Mouse (Mus musculus) effector memory CD4-positive, alpha-beta T cell, adult 7 months (primary cell): ENCODE results near the gene Srcap. TPM values are rescaled to one million over a fixed set of nuclear protein-coding genes. Genes with fewer than 3 reads are reported as not detected.

Experiments used
- polyA plus RNA-seq: library from polyadenylated mRNA; unstranded; fragments of 100-300 nt; shearing (Covaris generic); gene quantifications from one replicate; pipeline ENCODE4 v1.2.1, GENCODE M21; 2017

The Srcap gene
- 78.0 TPM for polyA plus RNA-seq

DNA sequence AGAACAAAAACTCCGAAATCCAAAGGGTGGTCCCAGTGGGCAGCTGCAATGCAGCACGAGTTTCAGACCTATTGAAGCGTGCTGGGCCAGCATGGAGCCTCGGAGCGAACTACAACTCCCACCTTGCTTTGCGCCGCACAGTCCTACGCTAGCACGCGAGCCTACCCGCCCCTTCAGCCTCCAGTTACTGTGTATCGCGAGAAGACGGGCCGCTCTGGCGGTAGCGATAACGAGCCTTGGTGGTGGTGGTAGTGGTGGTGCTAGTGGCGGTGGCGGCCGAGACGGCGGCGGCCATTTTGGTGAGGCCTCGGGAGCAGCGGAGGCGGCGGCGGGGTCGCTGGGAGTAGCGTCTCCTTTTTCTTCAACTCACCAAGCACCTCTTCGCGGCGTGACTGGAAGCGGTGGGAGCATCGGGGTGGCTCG lies at the start of gene Srcap:
Srcap (plus strand) TSS at position 176 of the 423 bp plus-strand sequence.

GRCm38 (mm10) chr7:127478635-127479317 lies 33.0 kb upstream of the Srcap start, which contains the start of gene Fbrs:
Gene Fbrs (plus strand): TSS chr7:127479199.

GRCm38 (mm10) chr7:127519284-127519683 lies 7.5 kb downstream of the Srcap start, which contains the start of gene Gm42715:
Gene Gm42715 (plus strand): TSS chr7:127519584.

DNA sequence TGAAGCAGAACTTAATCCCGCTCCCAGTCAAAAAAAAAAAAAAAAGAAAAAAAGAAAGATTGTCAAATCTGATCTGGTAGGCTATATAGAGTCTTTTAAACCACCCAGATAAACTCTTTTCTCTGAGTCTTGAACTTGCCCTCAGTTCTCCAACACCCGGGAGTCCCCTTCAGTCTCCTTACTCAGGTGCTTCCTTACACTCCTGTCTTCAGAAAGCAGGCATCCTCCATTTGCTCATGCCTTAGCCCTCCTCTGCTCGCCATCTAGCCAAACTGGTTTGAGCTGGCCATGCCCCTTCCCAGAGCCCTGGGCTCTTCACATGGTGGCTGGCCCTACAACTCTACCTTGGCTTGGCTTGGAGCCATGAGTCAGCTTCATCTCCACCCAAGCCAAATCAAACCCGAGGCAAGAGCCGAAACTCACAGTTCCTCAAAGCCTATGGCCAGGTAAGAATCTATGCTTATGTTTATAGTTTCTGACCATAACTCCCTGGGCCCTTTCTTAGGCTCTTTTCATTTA lies 49.6 kb downstream of the Srcap start, which contains the start of gene Tmem265:
Tmem265 (plus strand) TSS at position 51 of the 519 bp plus-strand sequence.

GRCm38 (mm10) chr7:127572895-127573471 lies 61.2 kb downstream of the Srcap start, which contains the start of gene Phkg2:
Gene Phkg2 (plus strand): TSS chr7:127573340.

DNA sequence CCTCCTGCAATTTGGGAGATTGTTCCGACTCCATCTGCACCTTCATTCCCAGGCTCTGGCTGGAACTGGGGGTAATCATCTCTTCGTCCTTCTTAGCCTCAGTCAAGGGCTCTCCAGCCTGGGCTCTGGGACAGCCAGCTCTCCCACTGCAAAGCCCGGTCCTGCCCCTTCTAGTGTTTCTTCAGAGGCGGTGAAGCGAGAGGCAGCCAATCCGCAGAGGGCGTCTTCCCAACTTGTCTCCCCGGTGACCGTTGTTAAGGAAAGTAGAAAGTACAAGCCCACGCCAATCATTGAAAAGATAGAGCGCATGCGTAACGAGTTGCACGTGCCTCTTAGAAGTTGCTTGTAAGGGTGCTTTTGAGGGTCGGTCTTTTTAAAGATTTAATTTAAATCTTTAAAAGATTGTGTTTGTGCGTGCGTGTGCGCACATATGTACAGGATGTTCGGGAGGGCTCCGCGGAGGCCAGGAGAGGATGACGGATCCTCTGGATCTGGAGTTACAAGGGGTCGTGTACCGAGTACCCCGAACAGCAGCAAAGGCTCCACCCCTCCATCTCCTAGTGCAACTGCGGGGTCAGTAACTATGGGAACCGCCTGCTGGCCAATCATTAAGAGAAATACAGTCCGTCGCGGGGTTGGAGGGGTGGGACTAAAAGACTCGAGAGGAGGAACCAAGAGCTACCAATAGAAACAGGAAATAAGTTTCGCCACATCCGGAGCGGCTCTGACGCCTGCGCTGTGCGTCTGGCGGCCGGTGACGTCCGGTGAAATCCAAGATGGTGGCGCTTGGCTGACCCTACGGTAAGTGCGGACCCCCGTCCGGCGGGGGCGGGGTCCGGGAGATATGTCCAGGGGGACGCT lies 76.5 kb downstream of the Srcap start, which contains the start of the genes Ccdc189 and Rnf40:
Ccdc189 (minus strand) TSS at position 585 of the 861 bp plus-strand sequence.
Rnf40 (plus strand) TSS at position 757 of the 861 bp plus-strand sequence.

Other genes with a start within 250 kb of the Srcap start
- gene Sephs2, start 237.9 kb upstream of the Srcap start, polyA plus RNA-seq = 31.4 TPM
- 375 TPM for gene Itgal, start 215.7 kb upstream of the Srcap start, polyA plus RNA-seq
- 0.27 TPM for gene Zfp768, start 166.4 kb upstream of the Srcap start, polyA plus RNA-seq
- 21.0 TPM for gene Zfp747, start 135.9 kb upstream of the Srcap start, polyA plus RNA-seq
- 7.3 TPM for gene 9130019O22Rik, start 124.8 kb upstream of the Srcap start, polyA plus RNA-seq
- 4.4 TPM for gene E430018J23Rik, start 118.4 kb upstream of the Srcap start, polyA plus RNA-seq
- 13.3 TPM for gene Zfp764, start 105.2 kb upstream of the Srcap start, polyA plus RNA-seq
- gene Zfp688, start 89.9 kb upstream of the Srcap start, polyA plus RNA-seq = 24.7 TPM
- gene Zfp689, start 62.8 kb upstream of the Srcap start, polyA plus RNA-seq = 7.4 TPM
- gene Prr14, start 52.4 kb upstream of the Srcap start, polyA plus RNA-seq = 138 TPM
- gene Fbrs, start 32.8 kb upstream of the Srcap start, polyA plus RNA-seq = 11.9 TPM
- 6.4 TPM for gene Gm42715, start 7.6 kb downstream of the Srcap start, polyA plus RNA-seq
- 3.5 TPM for gene Tmem265, start 49.4 kb downstream of the Srcap start, polyA plus RNA-seq
- gene Phkg2, start 61.4 kb downstream of the Srcap start, polyA plus RNA-seq = 76.0 TPM
- gene Ccdc189, start 76.6 kb downstream of the Srcap start, polyA plus RNA-seq = not detected
- gene Rnf40, start 76.8 kb downstream of the Srcap start, polyA plus RNA-seq = 105 TPM
- 0.30 TPM for gene Zfp629, start 103.8 kb downstream of the Srcap start, polyA plus RNA-seq
- 49.0 TPM for gene Bcl7c, start 196.9 kb downstream of the Srcap start, polyA plus RNA-seq
- not detected for gene Ctf1, start 200.8 kb downstream of the Srcap start, polyA plus RNA-seq
- gene Ctf2, start 220.2 kb downstream of the Srcap start, polyA plus RNA-seq = not detected
- 0.77 TPM for gene Fbxl19, start 232.6 kb downstream of the Srcap start, polyA plus RNA-seq